In genomic region chr11:103361396-103362053, GRCm38 (mm10) we compare ENCODE assay signal across 8 mouse cellular contexts. TPM values are rescaled to one million over a fixed set of nuclear protein-coding genes. Genes with fewer than 3 reads are reported as not detected.
A peak's percentile ranks its signal among the peaks of the same experiment; 100 is the strongest.
DNase-seq lines count a peak whose midpoint lies in the region; ATAC-seq lines count a peak whose summit lies in the region.

No protein-coding gene starts in this region.

- H3K4me2 ChIP-seq in heart, embryonic 15.5 days, result peak overlapping the region; percentile 91
- H3K4me2 ChIP-seq in limb, embryonic 13.5 days (replicated peaks), result peak overlapping the region; percentile 76
- H3K4me2 ChIP-seq in midbrain, embryonic 14.5 days (ENCODE audit: low read length), result peak overlapping the region; percentile 55

- no peaks in the 10 kb centered on the region for H3K36me3 ChIP-seq in heart, embryonic 15.5 days
- H3K36me3 ChIP-seq in limb, embryonic 13.5 days, result peaks cover 5% of the 10 kb centered on the region
- H3K36me3 ChIP-seq in midbrain, embryonic 14.5 days (ENCODE audit: control insufficient read depth, insufficient read depth, low read length), result peaks cover under 1% of the 10 kb centered on the region

- DNase-seq in urinary bladder, postnatal 14 days (ENCODE audit: low spot score), result peak; percentile 77
- no peak for DNase-seq in urinary bladder, postnatal 10 days (ENCODE audit: low spot score)
- peak; percentile 35 for DNase-seq in midbrain, embryonic 14.5 days
- DNase-seq in adrenal gland, postnatal 10 days, result no peak
- no peak for DNase-seq in adipocyte (ENCODE audit: low spot score)
- DNase-seq in frontal cortex, adult 2 months (ENCODE audit: extremely low spot score in 1 of 2, low spot score in 1 of 2), result no peak

- H3K4me1 ChIP-seq in heart, embryonic 15.5 days (replicated peaks), result peaks cover 50% of the 10 kb centered on the region
- H3K4me1 ChIP-seq in limb, embryonic 13.5 days, result peaks cover 50% of the 10 kb centered on the region
- peaks cover 12% of the 10 kb centered on the region for H3K4me1 ChIP-seq in midbrain, embryonic 14.5 days (ENCODE audit: control insufficient read depth, insufficient read depth, low read length)

- H3K9me3 ChIP-seq in heart, embryonic 15.5 days (replicated peaks), result no peaks in the 10 kb centered on the region
- no peaks in the 10 kb centered on the region for H3K9me3 ChIP-seq in limb, embryonic 13.5 days
- H3K9me3 ChIP-seq in midbrain, embryonic 14.5 days (ENCODE audit: control insufficient read depth, low read length), result no peaks in the 10 kb centered on the region

- peak overlapping the region; percentile 59 for H3K4me3 ChIP-seq in heart, embryonic 15.5 days
- peak overlapping the region; percentile 52 for H3K4me3 ChIP-seq in limb, embryonic 13.5 days
- H3K4me3 ChIP-seq in midbrain, embryonic 14.5 days (replicated peaks; ENCODE audit: low read depth, low read length), result no peak overlapping the region

- 6% methylated on average over 25 of the region's 25 CpGs for WGBS in heart, embryonic 15.5 days
- WGBS in limb, embryonic 13.5 days, result 3% methylated on average over 25 of the region's 25 CpGs
- 3% methylated on average over 25 of the region's 25 CpGs for WGBS in midbrain, embryonic 14.5 days

- peak overlapping the region; percentile 65; the same call in 1 of the 2 replicates for H3K9ac ChIP-seq in heart, embryonic 15.5 days
- H3K9ac ChIP-seq in limb, embryonic 13.5 days, result no peak overlapping the region
- no peak overlapping the region; the same call in 1 of the 2 replicates for H3K9ac ChIP-seq in midbrain, embryonic 14.5 days (replicated peaks; ENCODE audit: low read length)

- H3K27me3 ChIP-seq in heart, embryonic 15.5 days, result peaks cover 61% of the 10 kb centered on the region
- peaks cover 97% of the 10 kb centered on the region for H3K27me3 ChIP-seq in limb, embryonic 13.5 days
- peaks cover 63% of the 10 kb centered on the region for H3K27me3 ChIP-seq in midbrain, embryonic 14.5 days (ENCODE audit: control insufficient read depth, insufficient read depth, low read length)

- no peak overlapping the region for H3K27ac ChIP-seq in heart, embryonic 15.5 days
- H3K27ac ChIP-seq in limb, embryonic 13.5 days, result no peak overlapping the region; the same call in 1 of the 2 replicates
- H3K27ac ChIP-seq in midbrain, embryonic 14.5 days (replicated peaks; ENCODE audit: low read depth, low read length), result no peak overlapping the region

- no peak for ATAC-seq in heart, embryonic 15.5 days (replicated peaks; ENCODE audit: insufficient number of reproducible peaks, insufficient read depth, low FRiP score, low read depth)
- ATAC-seq in limb, embryonic 13.5 days (ENCODE audit: low FRiP score, low read depth), result no peak
- no peak for ATAC-seq in midbrain, embryonic 14.5 days (ENCODE audit: low FRiP score, low TSS enrichment)

RNA-seq across cellular contexts. Expression of gene Arhgap27, which starts 2.0 kb away (rescaled TPM):
- polyA plus RNA-seq in heart, embryonic 15.5 days (2015; fragmentation: Nextera tagmentation; extraction: Ambion mirVana), result 5.4 and 9.0 TPM in 2 replicates
- 5.1 and 6.8 TPM in 2 replicates for polyA plus RNA-seq in limb, embryonic 13.5 days (2015; fragmentation: Nextera tagmentation; extraction: Ambion mirVana)
- 2.1 and 4.0 TPM in 2 replicates for polyA plus RNA-seq in midbrain, embryonic 14.5 days (2014; fragmentation: Nextera tagmentation; extraction: Ambion mirVana)
- 10 to 100 TPM; 23.1 to 24.5 TPM for total RNA-seq in adrenal gland, postnatal 10 days (2021)
- polyA plus RNA-seq in frontal cortex, adult 2 months (2012; rRNA removed), result 16.6 and 16.8 TPM in 2 replicates

RNA-seq across cellular contexts. Expression of gene Plekhm1, which starts 51.0 kb away (rescaled TPM):
- 4.8 and 6.1 TPM in 2 replicates for polyA plus RNA-seq in heart, embryonic 15.5 days (2015; fragmentation: Nextera tagmentation; extraction: Ambion mirVana)
- 7.1 and 8.7 TPM in 2 replicates for polyA plus RNA-seq in limb, embryonic 13.5 days (2015; fragmentation: Nextera tagmentation; extraction: Ambion mirVana)
- 8.0 and 11.6 TPM in 2 replicates for polyA plus RNA-seq in midbrain, embryonic 14.5 days (2014; fragmentation: Nextera tagmentation; extraction: Ambion mirVana)
- total RNA-seq in adrenal gland, postnatal 10 days (2021), result 10 to 100 TPM; 14.4 to 17.4 TPM
- polyA plus RNA-seq in frontal cortex, adult 2 months (2012; rRNA removed), result 15.6 and 15.7 TPM in 2 replicates

Comparison
In these comparisons a context has a peak if more than half of its experiments do, and no peak if none do; other contexts are left out.
1. DNase-seq: peak in urinary bladder, postnatal 14 days (single experiment) and midbrain, embryonic 14.5 days (single experiment); none in urinary bladder, postnatal 10 days (single experiment), adrenal gland, postnatal 10 days (single experiment), adipocyte (single experiment) and frontal cortex, adult 2 months (0 of 2).
2. Peak in every context shown above with its lines, with median percentiles within 50 percentile points of each other: H3K4me2 ChIP-seq.